Mouse (Mus musculus) thymus, postnatal 0 days (tissue): Measurements from ENCODE around the gene 1700102P08Rik. TPM values are rescaled to one million over a fixed set of nuclear protein-coding genes. Genes with fewer than 3 reads are reported as not detected.

Experiments
- DNase-seq: peaks from one replicate; pipeline ENCODE4 v3.0.0-alpha.2; 2015; ENCODE audit warnings: low spot score
- polyA plus RNA-seq: library from polyadenylated mRNA; unstranded; fragments of >200 nt; fragmentation: Nextera tagmentation; extraction: Ambion mirVana; gene quantifications from 2 replicates; pipeline ENCODE4 v1.2.1, GENCODE M21; 2015

The 1700102P08Rik gene
- polyA plus RNA-seq = 0.57 and 0.99 TPM in 2 replicates

DNA sequence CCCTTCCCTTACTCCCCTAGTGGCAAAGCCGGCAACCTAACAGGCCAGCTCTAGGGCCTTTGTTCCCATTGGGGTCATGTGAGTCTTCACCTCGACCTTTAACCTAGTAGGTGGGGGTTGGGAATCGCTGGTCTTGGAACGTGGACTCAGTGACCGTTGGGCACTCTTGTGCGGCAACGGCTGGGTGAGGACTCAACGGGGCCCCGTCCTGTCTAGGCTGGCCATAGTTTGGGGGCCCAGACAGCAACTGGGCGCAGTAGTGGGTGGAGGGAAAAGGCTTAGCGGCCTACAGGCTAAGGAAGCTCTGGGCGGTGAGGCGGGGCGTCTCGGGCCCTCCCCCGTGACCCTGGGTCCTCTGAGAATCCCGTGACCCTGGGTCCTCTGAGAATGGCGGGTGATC is at the start of gene 1700102P08Rik:
Gene 1700102P08Rik, plus strand, starts transcription at position 130 of the 400 bp plus-strand sequence.
- no peak for DNase-seq

DNA sequence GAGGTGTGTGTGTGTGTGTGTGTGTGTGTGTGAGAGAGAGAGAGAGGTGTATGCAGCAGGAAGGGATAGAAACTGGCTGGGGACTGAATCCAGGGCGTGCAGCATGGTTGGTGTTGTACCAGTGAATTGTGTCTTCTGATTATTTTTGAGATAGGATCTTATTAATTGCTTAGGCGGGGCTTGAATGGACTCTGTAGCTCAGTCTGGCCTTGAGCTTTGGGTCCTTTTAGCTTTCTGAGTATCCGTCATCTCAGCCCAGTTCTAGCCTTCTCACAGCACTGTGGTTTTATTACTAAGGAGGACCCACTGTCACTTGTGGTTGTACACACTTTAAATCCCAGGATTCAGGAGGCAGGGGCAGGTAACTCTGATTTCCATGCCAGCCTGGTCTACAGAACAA is 49.3 kb upstream of the 1700102P08Rik start:
- no peak for DNase-seq

DNA sequence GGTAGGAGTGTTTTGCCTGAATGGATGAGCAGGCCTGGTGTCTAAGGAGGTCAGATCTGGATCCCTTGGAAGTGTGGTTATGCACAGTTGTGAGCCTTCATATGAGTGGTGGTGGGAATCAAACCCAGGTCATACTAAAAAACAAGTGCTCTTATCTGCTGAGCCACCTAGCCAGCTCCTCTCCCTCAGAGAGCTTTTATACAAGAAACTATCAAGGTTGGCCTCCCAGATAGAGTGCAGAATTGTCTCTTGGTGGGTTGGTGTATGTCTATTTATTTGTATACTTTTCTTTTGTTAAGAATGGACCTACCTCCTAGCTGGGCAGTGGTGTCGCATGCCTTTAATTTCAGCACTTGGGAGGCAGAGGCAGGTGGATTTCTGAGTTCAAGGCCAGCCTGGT is 48.8 kb upstream of the 1700102P08Rik start:
- no peak for DNase-seq

DNA sequence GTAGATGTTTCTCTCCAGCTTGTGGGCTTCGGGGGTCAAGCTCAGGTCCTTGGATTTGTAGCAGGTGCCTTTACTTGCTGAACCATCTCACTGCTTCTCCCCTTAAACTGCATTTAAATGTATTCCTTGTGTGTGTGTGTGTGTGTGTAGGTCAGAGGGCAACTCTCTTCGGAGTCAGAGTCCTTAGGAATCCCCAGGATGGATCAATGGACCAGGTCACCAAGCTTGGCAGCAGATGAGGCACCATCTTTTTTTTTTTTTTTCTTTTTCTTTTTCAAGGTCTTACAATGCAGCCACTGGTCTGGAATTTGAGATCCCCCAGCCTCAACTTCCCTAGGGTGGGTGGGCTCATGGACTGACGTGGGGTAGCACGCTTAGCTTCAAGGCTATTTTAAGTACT is 48.1 kb upstream of the 1700102P08Rik start:
- no peak for DNase-seq

DNA sequence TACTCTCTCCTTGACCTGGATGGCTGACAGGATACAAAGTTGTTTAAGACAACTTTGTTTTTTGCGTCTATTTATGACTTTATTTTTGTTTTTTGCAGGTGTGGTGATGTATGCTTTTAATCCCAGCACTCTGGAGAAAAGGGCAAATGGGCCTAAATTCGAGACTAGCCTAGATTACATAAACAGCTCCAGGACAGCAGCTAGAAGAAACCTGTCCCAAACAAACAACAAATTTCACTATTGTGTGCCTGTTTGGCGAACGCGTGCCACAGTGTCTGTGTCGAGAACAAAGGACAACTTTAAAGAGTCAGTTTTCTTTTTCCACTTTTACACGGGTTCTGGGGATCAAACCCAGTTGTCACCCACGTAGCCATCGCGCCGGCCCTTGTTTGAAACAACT is 45.6 kb upstream of the 1700102P08Rik start:
- DNase-seq = no peak

DNA sequence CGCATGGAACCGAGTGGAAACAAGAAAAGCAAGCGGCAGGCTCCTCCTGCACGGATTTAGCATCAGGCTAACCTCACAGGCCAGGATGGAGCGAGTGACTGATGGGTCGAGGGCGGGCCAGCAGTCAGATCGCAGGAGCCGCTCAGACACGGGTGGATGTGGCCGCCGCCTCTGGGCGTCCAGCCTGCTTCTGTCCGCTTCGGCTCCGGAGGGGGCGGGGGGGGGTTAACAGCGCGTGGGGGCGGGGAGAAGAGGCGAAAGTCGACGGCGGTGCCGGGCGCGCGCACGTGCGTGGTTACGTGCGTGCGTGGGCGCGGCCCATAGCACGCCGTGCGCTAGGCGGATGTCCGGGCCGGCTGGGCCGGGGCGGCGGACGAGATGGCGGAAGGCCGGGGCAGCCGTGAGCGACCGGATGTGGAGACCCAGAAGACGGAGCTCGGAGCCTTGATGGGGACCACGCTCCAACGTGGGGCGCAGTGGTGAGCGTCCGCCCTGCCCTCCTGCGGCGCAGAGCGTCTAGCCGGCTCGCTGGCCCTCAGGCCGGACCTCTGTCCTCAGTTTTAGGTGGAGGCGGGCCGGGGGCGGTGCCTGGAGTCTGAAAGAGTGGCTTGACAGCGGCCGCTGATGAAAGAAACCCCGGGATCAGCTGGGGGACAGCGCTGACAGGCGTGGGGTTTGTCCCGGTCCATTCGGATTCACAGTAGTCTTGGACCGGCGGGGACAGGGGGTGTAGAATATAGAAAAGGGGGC is 44.9 kb upstream of the 1700102P08Rik start, which contains the start of gene Usp4:
Gene Usp4, plus strand, starts transcription at position 314 of the 750 bp plus-strand sequence.
- peak; percentile 86 for DNase-seq

DNA sequence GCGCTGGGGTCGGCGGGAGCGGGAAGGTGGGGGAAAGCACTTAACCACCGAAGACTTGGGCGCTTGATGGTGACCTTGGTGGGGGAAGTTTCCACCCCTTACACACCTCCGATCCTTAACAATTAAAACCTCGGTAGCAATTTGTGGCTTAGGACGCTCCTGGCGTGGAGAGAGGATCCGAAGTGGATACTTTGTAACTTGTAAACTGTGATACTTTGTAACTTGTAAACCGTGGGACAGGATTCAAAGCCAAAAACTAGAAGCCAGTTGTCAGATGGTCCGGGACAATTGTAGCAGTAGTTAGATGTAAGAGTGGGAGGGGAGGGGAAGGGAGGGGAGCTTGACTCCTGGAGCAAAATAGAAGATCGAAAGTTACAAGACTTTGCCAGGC is 44.3 kb upstream of the 1700102P08Rik start:
- peak; percentile 8 for DNase-seq

DNA sequence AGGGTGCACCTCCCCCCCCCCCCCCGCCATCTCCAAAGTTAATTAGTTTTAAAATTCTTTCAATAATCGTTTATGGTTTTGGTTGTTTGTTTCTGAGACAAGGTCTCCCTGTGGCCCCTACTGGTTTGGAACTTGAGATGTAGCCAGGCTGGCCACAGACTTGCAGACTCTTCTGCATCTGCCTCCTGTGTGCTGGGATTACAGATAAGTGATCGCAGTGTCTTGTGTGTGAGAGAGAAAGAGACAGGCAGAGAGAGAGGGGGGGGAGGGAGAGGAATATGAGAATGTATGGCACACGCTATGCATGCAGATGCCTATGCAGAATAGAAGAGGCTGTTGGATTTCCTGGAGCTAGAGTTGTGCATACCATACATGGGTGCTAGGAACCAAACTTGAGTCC is 42.9 kb upstream of the 1700102P08Rik start:
- DNase-seq = no peak

DNA sequence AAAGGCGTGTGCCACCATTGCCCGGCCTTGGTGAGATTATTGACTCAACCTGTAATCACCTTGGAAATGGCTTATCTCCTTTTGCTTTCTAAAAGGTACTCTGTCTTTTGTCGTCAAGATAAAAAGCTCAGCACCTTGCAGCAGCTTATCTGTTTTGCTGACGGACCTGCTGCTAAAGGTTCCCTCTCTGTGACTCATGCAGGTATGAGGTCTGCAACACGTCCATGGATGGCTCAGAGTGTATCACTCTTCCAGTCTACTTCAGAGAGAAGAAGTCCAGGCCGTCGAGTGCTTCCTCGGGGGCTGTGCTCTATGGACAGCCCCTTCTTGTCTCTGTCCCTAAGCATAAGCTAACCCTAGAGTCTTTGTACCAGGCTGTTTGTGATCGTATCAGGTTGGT is 14.4 kb upstream of the 1700102P08Rik start:
- DNase-seq = no peak

DNA sequence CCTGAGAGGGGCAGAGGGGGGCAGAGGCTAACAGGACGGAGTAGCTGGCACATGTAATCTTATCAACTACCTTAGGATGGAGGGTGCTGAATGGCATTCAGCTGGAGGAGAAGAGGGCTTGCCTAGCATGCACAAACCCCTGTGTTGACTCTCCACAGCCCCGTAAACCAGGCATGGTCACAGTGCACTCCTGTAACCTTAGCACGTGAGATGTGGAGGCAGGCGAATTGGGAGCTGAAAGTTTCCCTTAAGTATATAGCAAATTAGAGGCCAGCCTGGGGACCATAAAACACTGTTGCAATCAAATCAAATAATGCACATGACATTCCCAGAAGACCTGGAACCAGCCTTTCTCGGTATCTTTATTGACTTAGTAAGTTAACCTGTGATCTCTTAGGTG is 13.9 kb upstream of the 1700102P08Rik start:
- DNase-seq = no peak

DNA sequence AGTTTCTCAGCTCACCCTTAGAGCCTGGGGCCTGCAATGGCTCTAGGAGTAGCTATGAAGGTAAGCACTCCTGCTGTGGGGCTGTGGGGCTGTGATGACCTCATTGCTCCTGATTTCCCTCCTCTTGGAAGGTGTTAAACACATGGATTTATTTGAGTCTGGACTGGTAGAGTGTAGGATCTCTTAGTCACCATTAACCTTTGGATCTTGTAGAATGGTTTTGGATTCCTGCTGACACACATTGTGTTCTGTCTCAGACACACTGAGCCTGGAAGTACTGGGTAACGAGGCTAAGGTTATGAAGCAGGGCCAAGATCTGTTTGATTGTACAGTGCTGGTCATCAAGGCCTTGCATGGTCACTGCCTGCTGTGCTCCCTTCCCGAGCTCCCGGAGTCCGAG is 13.3 kb upstream of the 1700102P08Rik start:
- DNase-seq = no peak

DNA sequence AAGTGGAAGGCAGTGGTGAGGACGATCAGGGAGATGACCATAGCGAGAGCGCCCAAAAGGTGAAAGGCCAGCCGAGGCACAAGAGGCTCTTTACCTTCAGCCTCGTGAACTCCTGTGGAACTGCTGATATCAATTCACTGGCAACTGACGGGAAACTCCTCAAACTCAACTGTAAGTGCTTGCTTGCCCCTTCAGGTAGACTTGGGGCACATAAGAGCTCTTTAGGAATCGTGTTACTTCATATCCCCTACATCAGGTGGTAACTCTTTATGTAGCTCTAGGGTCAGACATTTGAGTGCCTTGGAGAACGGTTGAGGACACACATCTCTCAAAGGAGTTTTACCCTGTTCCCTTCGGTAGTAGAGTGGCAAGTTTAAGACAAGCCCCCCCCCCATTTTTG is 11.2 kb upstream of the 1700102P08Rik start:
- DNase-seq = no peak

DNA sequence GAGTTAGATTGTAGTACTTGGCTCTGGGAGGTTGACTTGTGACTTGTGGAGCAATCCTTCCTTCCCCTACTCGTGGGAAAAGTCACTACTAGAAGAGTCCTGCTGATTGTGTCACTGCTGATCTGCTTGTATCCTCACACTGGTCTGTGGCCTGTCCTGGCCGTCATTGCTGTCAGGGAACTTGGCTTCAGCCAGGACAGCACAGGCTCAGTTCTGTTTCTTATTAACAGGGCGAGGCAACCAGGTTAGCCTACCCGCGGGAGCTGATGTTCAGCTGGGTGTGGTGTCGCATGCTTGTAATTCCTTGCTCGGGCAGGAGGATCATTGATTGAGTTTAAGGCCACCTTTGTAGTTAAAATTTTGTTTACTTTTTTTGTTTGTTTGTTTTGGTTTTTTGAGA is 7.6 kb upstream of the 1700102P08Rik start:
- no peak for DNase-seq

DNA sequence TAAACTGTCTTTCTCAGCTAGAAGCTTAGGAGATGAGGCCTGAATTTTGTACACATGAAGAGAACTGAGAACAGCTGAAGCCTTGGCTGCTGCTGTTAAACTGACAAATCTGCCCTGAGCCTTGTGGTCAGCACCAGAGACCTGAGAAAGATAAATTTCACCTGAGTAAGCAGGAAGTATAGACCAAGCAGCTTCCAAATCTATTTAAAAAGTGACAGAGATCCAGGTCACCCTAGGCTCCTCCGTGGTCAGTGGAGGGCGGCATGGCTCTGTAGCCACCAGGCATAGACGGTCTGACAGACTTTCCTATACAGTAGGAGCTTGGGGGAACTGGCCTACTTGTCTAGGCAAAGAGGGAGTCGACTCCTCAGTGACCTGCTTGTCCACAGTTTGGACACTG is 5.8 kb upstream of the 1700102P08Rik start:
- no peak for DNase-seq

DNA sequence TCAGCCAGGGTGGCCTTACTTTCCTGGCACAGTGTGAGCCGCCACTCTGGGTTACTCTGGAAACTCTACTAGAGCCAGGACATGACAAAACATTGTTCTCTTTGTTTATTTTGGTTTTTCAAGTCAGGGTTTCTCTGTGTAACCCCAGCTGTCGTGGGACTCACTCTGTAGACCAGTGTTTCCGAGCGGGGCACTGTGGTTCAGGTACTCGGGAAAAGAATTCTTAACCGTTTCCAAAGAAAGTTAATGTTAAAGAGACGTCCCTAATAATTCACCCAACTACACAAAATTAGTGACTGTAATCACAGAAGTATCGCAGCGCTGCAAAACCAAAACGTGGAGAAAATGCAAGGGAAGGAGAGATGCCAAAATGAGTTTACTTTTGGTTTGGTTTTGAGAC is 4.0 kb upstream of the 1700102P08Rik start:
- DNase-seq = no peak

DNA sequence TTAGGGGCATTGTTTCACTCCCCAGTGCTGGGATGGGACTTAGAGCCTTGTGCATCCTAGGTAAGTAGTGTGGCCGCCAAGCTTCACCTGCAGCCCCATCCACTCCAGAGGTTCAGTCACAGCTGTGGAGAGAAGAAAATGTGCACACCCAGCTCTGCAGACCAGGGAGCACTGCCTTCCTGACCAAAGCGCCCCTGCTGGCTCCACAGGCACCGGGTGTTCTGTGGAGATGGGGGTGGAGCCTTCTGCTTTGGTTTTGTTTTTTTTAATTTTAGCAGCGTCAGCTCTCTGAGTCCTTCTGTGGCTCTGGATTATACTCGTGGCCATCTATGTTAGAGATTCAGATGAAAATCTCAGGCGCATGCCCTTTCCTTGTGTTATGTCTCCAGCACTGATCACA is 3.4 kb upstream of the 1700102P08Rik start:
- no peak for DNase-seq

DNA sequence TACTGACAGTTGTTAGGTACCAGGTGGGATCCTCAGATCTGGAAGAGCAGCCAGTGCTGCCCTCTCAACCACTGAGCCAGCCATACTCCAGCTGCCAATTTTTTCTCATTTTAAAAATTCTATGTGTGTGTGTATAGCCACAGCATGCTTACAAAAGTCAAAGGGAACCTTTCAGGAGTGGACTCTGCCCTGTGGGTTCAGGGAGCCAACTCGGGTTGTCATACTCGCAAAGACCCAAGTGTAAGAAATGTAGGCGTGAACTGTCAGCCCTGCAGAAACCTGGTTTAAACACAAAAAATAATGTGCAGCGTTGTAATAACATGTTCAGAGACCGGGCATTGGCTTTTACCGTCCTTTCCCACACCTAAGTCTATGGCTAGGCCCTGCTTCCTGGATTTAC is 1.6 kb downstream of the 1700102P08Rik start:
- DNase-seq = no peak

DNA sequence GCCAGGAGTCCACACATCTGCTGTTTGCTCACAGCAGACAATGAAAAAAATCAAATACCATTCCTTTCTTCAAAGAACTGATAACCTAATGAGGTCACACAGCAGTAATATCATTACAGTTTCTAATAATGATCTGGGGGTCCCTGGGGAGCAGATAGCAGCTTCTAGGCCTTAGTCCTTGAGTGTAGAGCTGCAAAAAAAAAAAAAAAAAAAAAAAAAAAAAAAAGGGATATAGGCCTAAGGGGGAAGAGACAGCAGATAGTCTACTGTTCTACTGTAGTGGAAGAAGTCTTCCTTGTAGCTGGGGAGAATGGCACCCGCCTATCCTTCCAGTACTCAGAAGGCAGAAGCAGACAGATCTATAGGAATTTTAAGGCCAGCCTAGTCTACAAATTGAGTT is 2.8 kb downstream of the 1700102P08Rik start:
- DNase-seq = no peak

DNA sequence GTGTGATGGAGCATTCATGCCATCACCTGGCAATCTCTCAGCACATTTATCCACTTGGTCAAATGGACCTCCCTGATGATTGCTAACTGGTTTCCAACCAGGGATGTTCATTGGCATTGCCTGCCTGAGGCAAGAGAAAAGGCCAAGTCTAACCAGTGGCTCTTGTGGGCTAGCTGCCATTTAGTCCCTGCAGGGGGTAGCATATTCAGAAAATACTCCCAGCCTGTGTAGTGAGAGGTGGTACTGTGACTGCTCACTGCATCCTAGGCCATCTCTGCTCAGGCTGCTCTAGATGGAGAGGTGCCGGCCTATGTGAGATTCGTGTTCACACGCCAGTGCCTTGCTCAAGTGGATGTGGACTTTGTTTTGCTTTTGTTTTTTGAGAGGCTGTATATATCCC is 5.7 kb downstream of the 1700102P08Rik start:
- DNase-seq = no peak

DNA sequence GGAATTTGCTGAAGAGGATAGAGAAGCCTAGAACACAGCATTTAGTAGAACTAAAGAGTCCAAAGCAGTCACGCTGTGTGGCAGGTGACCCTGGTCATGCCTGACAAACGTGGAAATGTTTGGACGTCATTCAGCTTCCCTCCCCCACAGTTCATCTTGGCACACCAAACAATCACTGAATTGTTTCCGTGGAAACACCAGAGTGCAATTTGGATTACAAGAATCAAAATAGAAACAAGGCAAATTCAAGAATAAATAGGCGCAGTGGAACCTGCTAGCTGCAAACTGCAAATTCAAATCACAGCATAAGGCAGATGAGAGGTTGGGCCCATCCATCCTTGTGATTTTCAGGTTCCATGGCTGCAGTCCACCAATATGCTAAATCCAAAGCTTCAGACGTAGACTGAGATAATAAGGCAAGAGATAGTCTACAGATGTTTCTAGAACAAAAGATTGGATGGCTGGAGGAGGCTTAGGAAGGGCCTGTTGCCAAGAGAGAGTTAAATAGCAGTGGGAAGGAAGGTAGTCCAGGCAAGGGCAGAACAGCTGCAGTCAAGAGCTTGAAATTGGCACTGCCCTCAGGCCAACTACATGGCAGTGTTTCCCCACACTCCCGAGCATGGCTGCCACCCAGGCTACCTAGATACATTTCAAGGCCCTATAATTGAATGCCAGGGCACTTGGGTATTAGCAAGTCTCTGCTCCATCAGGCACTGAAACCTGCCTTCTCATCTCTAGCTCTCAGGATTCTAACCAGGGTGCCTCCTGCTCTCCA is 8.8 kb downstream of the 1700102P08Rik start:
- DNase-seq = no peak

DNA sequence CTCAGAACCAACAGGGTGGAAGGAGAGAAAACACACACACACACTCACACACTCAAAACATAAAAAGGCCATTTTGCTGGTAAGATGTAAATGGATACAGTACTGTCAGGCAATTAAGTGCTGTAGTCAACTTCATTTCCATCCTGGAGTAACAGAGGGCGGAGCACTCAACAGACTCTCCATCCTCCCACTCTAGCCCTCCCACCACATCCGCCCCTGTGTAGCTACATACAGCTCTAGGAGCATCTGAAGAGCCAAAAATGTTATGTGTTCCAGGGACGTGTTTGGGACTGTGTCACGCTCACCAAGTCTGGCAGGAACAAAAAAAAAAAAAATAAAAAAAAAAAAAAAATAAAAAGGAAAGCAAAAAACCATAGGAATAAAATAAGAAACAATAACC is 10.5 kb downstream of the 1700102P08Rik start:
- no peak for DNase-seq

DNA sequence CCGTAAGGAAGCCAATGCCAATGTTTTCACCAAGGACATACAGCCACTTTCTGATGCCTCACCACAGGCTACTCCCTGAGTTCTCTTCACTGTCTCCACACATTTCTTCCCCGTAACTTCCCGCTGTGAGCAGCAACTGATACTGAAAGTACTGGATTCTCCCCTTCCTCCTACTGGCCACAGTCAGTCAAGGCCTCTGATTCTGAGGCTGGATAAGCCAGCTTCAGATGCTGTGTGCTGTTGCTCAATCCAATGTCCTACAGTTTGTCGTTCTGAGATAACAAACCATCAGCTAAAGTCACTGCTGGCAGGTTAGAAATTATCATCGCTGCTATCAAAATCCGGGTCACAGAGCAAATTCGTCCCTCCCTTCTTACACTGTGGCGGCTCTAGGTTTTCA is 11.8 kb downstream of the 1700102P08Rik start:
- no peak for DNase-seq

DNA sequence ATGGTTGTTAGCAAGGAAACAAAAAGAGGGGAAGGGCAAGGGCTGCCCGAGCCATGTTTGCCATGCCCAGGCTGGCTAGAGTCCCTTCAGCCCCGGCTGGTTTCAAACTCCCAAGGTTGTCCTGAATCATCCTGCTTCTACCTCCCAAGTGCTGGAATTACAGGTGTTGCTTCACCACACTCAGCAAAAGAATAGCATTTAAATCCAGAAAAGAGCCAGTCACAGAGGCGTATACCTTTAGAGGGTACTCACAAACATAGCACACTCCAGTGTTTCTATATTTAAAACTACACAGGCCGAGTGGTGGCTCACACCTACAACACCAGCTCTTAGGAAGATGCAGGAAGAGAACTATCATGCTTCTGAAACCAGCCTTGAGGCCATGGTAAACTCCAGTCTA is 16.9 kb downstream of the 1700102P08Rik start:
- no peak for DNase-seq
